Mouse (Mus musculus) E14TG2a.4 (cell line): ENCODE data around the gene 0610030E20Rik.

Experiments
- CTCF ChIP-seq: conservative IDR thresholded peaks from 2 replicates; pipeline ENCODE4 v1.5.1; 2014; ENCODE audit warnings: low read length
- NANOG ChIP-seq: IDR thresholded peaks from 2 replicates; pipeline ENCODE4 v1.6.1; 2014; ENCODE audit warnings: borderline replicate concordance, low read length, mixed read lengths
- POU5F1 ChIP-seq: IDR thresholded peaks from 2 replicates; pipeline ENCODE4 v1.6.1; 2014; ENCODE audit warnings: low read length, borderline replicate concordance

- TF ChIP-seq CTCF (no peak), NANOG (no peak), POU5F1 (no peak)
Observed at GRCm38 (mm10) chr6:72316044-72316443, 31.1 kb upstream of the 0610030E20Rik start.
